Mouse (Mus musculus) subcutaneous adipose tissue, adult 2 months (tissue): ENCODE data around the gene Mmd2. TPM values are rescaled to one million over a fixed set of nuclear protein-coding genes. Genes with fewer than 3 reads are reported as not detected.

Experiments
- polyA plus RNA-seq: library from polyadenylated mRNA; depleted of rRNA; stranded (reverse); fragments of >200 nt; gene quantifications from 2 replicates; pipeline ENCODE4 v1.2.3, GENCODE M21; 2012; ENCODE audit warnings: low replicate concordance; rRNA removed

The Mmd2 gene
- polyA plus RNA-seq = 0.60 and 2.1 TPM in 2 replicates

GRCm38 (mm10) chr5:142608259-142608988 lies at the start of gene Mmd2:
Mmd2 (minus strand) TSS chr5:142608800.

GRCm38 (mm10) chr5:142627398-142627797 lies 18.8 kb upstream of the Mmd2 start, which contains the start of gene Wipi2:
Wipi2 (plus strand) TSS chr5:142627698.

GRCm38 (mm10) chr5:142550706-142551652 lies 57.6 kb downstream of the Mmd2 start, which contains the start of gene Radil:
Radil (minus strand) TSS chr5:142551098.

GRCm38 (mm10) chr5:142529915-142530314 lies 78.7 kb downstream of the Mmd2 start, which contains the start of gene Papolb:
Papolb (minus strand) TSS chr5:142530076.

Other genes starting within 250 kb of the Mmd2 start
- 11.7 and 24.8 TPM in 2 replicates for gene Foxk1, start 207.3 kb downstream of the Mmd2 start, polyA plus RNA-seq
- 38.1 and 41.7 TPM in 2 replicates for gene Ap5z1, start 144.9 kb downstream of the Mmd2 start, polyA plus RNA-seq
- gene Papolb, start 78.7 kb downstream of the Mmd2 start, polyA plus RNA-seq = 0.06 and 0.13 TPM in 2 replicates
- gene Radil, start 57.7 kb downstream of the Mmd2 start, polyA plus RNA-seq = 7.7 and 35.8 TPM in 2 replicates
- 56.7 and 59.2 TPM in 2 replicates for gene Wipi2, start 18.9 kb upstream of the Mmd2 start, polyA plus RNA-seq
- 0.63 and 2.8 TPM in 2 replicates for gene Slc29a4, start 83.7 kb upstream of the Mmd2 start, polyA plus RNA-seq
- 21.8 and 73.5 TPM in 2 replicates for gene Tnrc18, start 208.9 kb upstream of the Mmd2 start, polyA plus RNA-seq